ENCODE assay signal across 9 mouse cellular contexts in genomic region chr9:98497157-98497556, GRCm38 (mm10). TPM values are rescaled to one million over a fixed set of nuclear protein-coding genes. Genes with fewer than 3 reads are reported as not detected.
A peak's percentile ranks its signal among the peaks of the same experiment; 100 is the strongest.
DNase-seq lines count a peak whose midpoint lies in the region; ATAC-seq and TF ChIP-seq lines count a peak whose summit lies in the region.
"Had no signal": no experiment of that assay in that cellular context is flagged by ENCODE, and none has a peak within 500 bp of the region (broad histone marks: within the 10 kb centered on the region; RNA-seq: fewer than 3 reads in every experiment).

No protein-coding gene starts in this region.

- peaks cover 6% of the 10 kb centered on the region; the same call in 1 of the 2 replicates for H3K4me1 ChIP-seq in forebrain, embryonic 14.5 days (ENCODE audit: control insufficient read depth, insufficient read depth, low read length)
- 0 out of 2 replicates have a peak, but pooled peaks cover 6% of the 10 kb centered on the region for H3K4me1 ChIP-seq in forebrain, embryonic 16.5 days (replicated peaks; ENCODE audit: control insufficient read depth, insufficient read depth, low read length)
- H3K4me1 ChIP-seq in brown adipose tissue, adult 24 weeks (ENCODE audit: control insufficient read depth, insufficient read depth, insufficient read length, low read length), result peaks cover 9% of the 10 kb centered on the region; the same call in 1 of the 2 replicates
- H3K4me1 ChIP-seq in intestine, embryonic 15.5 days (replicated peaks), result peaks cover 25% of the 10 kb centered on the region
- H3K4me1 ChIP-seq in lung, postnatal 0 days (ENCODE audit: insufficient read depth, low read depth, low read length), result peaks cover 17% of the 10 kb centered on the region

- no peaks in the 10 kb centered on the region for H3K36me3 ChIP-seq in forebrain, embryonic 14.5 days (ENCODE audit: control insufficient read depth, insufficient read depth, low read length)
- no peaks in the 10 kb centered on the region for H3K36me3 ChIP-seq in forebrain, embryonic 16.5 days (ENCODE audit: control insufficient read depth, insufficient read depth)
- H3K36me3 ChIP-seq in intestine, embryonic 15.5 days, result no peaks in the 10 kb centered on the region
- no peaks in the 10 kb centered on the region for H3K36me3 ChIP-seq in lung, postnatal 0 days (ENCODE audit: insufficient read depth, low read length)

- no peaks in the 10 kb centered on the region for H3K27me3 ChIP-seq in forebrain, embryonic 14.5 days (replicated peaks; ENCODE audit: control insufficient read depth, insufficient read depth, low read length)
- H3K27me3 ChIP-seq in forebrain, embryonic 16.5 days (replicated peaks; ENCODE audit: control insufficient read depth, insufficient read depth, low read length), result no peaks in the 10 kb centered on the region
- H3K27me3 ChIP-seq in intestine, embryonic 15.5 days (replicated peaks), result no peaks in the 10 kb centered on the region
- H3K27me3 ChIP-seq in lung, postnatal 0 days (replicated peaks; ENCODE audit: insufficient read depth, low read length), result no peaks in the 10 kb centered on the region

- H3K4me2 ChIP-seq in forebrain, embryonic 14.5 days (ENCODE audit: low read length), result no peak overlapping the region
- no peak overlapping the region for H3K4me2 ChIP-seq in forebrain, embryonic 16.5 days (ENCODE audit: low read length)
- H3K4me2 ChIP-seq in intestine, embryonic 15.5 days (replicated peaks), result peak overlapping the region; percentile 40
- peak overlapping the region; percentile 33 for H3K4me2 ChIP-seq in lung, postnatal 0 days (replicated peaks; ENCODE audit: low read depth, low read length)

- H3K4me3 ChIP-seq in forebrain, embryonic 14.5 days (ENCODE audit: low read depth, low read length), result no peak overlapping the region
- H3K4me3 ChIP-seq in forebrain, embryonic 16.5 days (replicated peaks; ENCODE audit: low read length), result no peak overlapping the region
- H3K4me3 ChIP-seq in brown adipose tissue, adult 24 weeks (ENCODE audit: insufficient read depth, low read depth, low read length), result no peak overlapping the region
- H3K4me3 ChIP-seq in intestine, embryonic 15.5 days (replicated peaks), result no peak overlapping the region
- no peak overlapping the region for H3K4me3 ChIP-seq in lung, postnatal 0 days (ENCODE audit: low read depth, low read length)

- TF ChIP-seq CTCF in lung, postnatal 0 days (IDR thresholded peaks at IDR 0.05), result no peak

- H3K9ac ChIP-seq in forebrain, embryonic 14.5 days (ENCODE audit: low read length), result no peak overlapping the region
- H3K9ac ChIP-seq in forebrain, embryonic 16.5 days (replicated peaks; ENCODE audit: low read depth, low read length), result no peak overlapping the region
- no peak overlapping the region; the same call in 1 of the 2 replicates for H3K9ac ChIP-seq in intestine, embryonic 15.5 days
- H3K9ac ChIP-seq in lung, postnatal 0 days (replicated peaks; ENCODE audit: low read depth), result no peak overlapping the region

- ATAC-seq in forebrain, embryonic 14.5 days, result no peak
- no peak for ATAC-seq in forebrain, embryonic 16.5 days
- peak; percentile 31; the same call in 1 of the 2 replicates for ATAC-seq in intestine, embryonic 15.5 days
- ATAC-seq in lung, postnatal 0 days, result peak; percentile 62
- ATAC-seq in CD4-positive, CD25-positive, alpha-beta regulatory T cell, adult 4 months, result no peak

- no peaks in the 10 kb centered on the region for H3K9me3 ChIP-seq in forebrain, embryonic 14.5 days (replicated peaks; ENCODE audit: control insufficient read depth, low read length)
- H3K9me3 ChIP-seq in forebrain, embryonic 16.5 days (ENCODE audit: control insufficient read depth, low read length), result no peaks in the 10 kb centered on the region
- H3K9me3 ChIP-seq in intestine, embryonic 15.5 days, result no peaks in the 10 kb centered on the region
- H3K9me3 ChIP-seq in lung, postnatal 0 days (ENCODE audit: low read length), result no peaks in the 10 kb centered on the region

- DNase-seq in forebrain, embryonic 14.5 days (ENCODE audit: low spot score), result peak; percentile 25
- peak; percentile 51 for DNase-seq in lung, postnatal 0 days (ENCODE audit: low spot score)
- no peak for DNase-seq in frontal cortex, postnatal 36 days (ENCODE audit: low spot score in 2 of 2)
- no peak for DNase-seq in cerebellum, postnatal 36 days
- DNase-seq: B cell, adult 2 months had no signal

- TF ChIP-seq EP300 in lung, postnatal 0 days (IDR thresholded peaks at IDR 0.05), result no peak; the same call in 1 of the 2 replicates

- 61% methylated on average over 7 of the region's 7 CpGs for whole genome bisulfite sequencing in forebrain, embryonic 14.5 days
- WGBS in forebrain, embryonic 16.5 days, result 54% methylated on average over 7 of the region's 7 CpGs
- WGBS in intestine, embryonic 15.5 days, result 3% methylated on average over 7 of the region's 7 CpGs
- 6% methylated on average over 7 of the region's 7 CpGs for WGBS in lung, postnatal 0 days

- H3K27ac ChIP-seq in forebrain, embryonic 14.5 days (ENCODE audit: low read depth, low read length), result no peak overlapping the region
- no peak overlapping the region for H3K27ac ChIP-seq in forebrain, embryonic 16.5 days (ENCODE audit: low read length)
- 0 out of 2 replicates have a peak overlapping the region, but pooled peaks have one; percentile 15 for H3K27ac ChIP-seq in brown adipose tissue, adult 24 weeks (replicated peaks; ENCODE audit: low read depth, low read length)
- H3K27ac ChIP-seq in intestine, embryonic 15.5 days, result peak overlapping the region; percentile 61
- H3K27ac ChIP-seq in lung, postnatal 0 days (ENCODE audit: low read length), result no peak overlapping the region

RNA-seq across cellular contexts. Expression of gene Rbp2, which starts 11.2 kb away (rescaled TPM):
- 0.37 and 0.47 TPM in 2 replicates for polyA plus RNA-seq in forebrain, embryonic 14.5 days (2014; fragmentation: Nextera tagmentation; extraction: Ambion mirVana)
- not detected in 2 replicates for polyA plus RNA-seq in forebrain, embryonic 16.5 days (2015; fragmentation: Nextera tagmentation; extraction: Ambion mirVana)
- polyA plus RNA-seq in brown adipose tissue, adult 24 weeks (2012; ENCODE audit: insufficient read depth, insufficient read length, missing spikeins), result not detected in 2 replicates
- 291 and 368 TPM in 2 replicates for polyA plus RNA-seq in intestine, embryonic 15.5 days (2015; fragmentation: Nextera tagmentation; extraction: Ambion mirVana)
- polyA plus RNA-seq in lung, postnatal 0 days (2015; fragmentation: Nextera tagmentation; extraction: Ambion mirVana), result 2.5 and 3.8 TPM in 2 replicates
- not detected for polyA plus RNA-seq in CD4-positive, CD25-positive, alpha-beta regulatory T cell, adult 4 months (2017; shearing (Covaris generic))

Comparison
In these comparisons a context has a peak if more than half of its experiments do, and no peak if none do; other contexts are left out.
1. ATAC-seq: peak in intestine, embryonic 15.5 days (single experiment) and lung, postnatal 0 days (single experiment); none in forebrain, embryonic 14.5 days (single experiment), forebrain, embryonic 16.5 days (single experiment) and CD4-positive, CD25-positive, alpha-beta regulatory T cell, adult 4 months (single experiment).
2. DNase-seq: peak in forebrain, embryonic 14.5 days (single experiment) and lung, postnatal 0 days (single experiment); none in frontal cortex, postnatal 36 days (0 of 2) and cerebellum, postnatal 36 days (0 of 2).
3. H3K27ac ChIP-seq: peak in brown adipose tissue, adult 24 weeks (single experiment) and intestine, embryonic 15.5 days (single experiment); none in forebrain, embryonic 14.5 days (single experiment), forebrain, embryonic 16.5 days (single experiment) and lung, postnatal 0 days (single experiment).
4. H3K4me2 ChIP-seq: peak in intestine, embryonic 15.5 days (single experiment) and lung, postnatal 0 days (single experiment); none in forebrain, embryonic 14.5 days (single experiment) and forebrain, embryonic 16.5 days (single experiment).
5. RNA of gene Rbp2, which starts 11.2 kb away (polyA plus RNA-seq): 291 to 368 TPM in intestine, embryonic 15.5 days; 2.5 to 3.8 TPM in lung, postnatal 0 days, 0.37 to 0.47 TPM in forebrain, embryonic 14.5 days, not detected in forebrain, embryonic 16.5 days, not detected in brown adipose tissue, adult 24 weeks and not detected in CD4-positive, CD25-positive, alpha-beta regulatory T cell, adult 4 months; every median in the first group is over 10 times any median in the second.